Comparison of ENCODE assay signal across 7 mouse cellular contexts in the genomic region with DNA sequence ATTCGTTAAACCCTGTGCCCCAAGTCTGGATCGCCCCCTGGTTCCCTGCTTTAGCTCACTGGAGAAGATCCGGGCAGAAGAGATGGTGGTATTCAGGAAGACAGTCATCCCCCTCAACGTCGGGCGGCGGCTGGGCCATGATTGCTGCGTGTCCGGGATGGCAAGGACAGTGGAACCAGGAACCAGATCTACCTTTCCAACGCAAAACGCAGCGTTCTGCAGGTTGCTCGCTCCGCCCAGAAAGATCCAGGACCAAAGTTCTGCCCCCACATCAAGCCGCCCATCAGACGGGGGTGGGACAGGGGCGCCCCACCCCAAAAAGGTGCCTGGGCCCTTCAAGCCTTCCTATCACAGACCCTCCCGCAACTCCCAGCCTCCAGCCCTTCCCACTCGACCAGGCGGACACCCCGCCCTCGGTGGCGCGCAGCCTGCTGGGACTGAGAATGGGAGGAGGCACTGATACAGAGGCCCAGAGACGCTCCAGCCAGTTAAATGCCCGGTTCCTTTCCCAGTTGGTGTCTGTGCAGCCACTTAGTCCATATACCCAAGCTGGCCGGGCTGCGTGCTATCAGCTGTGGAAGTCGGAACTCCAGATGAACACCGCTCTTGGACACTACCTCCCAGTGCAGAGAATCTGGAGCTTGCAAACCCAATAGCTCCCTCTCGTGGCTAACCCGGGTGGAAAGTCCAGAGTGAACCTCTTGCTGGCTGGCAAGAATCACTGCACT. TPM values are rescaled to one million over a fixed set of nuclear protein-coding genes. Genes with fewer than 3 reads are reported as not detected.
A peak's percentile ranks its signal among the peaks of the same experiment; 100 is the strongest.
DNase-seq lines count a peak whose midpoint lies in the region; ATAC-seq lines count a peak whose summit lies in the region.

A gene (minus strand): TSS at position 433 of the 728 bp plus-strand sequence.

- 0 out of 2 replicates have a peak, but pooled peaks cover 10% of the 10 kb centered on the region for H3K4me1 ChIP-seq in intestine, embryonic 15.5 days (replicated peaks)
- peaks cover 25% of the 10 kb centered on the region for H3K4me1 ChIP-seq in midbrain, embryonic 10.5 days

- intact Hi-C loops in gastrocnemius, postnatal 36 days (cut with DNase I): loop anchor here (1.0 to 5.0 kb wide), 3 partner anchors 50 to 198 kb away; no protein-coding TSS in a partner anchor
- intact Hi-C loops in left cerebral cortex, postnatal 25 days (cut with DNase I): loop anchor here (1.0 to 10.0 kb wide), 4 partner anchors 49 to 195 kb away; no protein-coding TSS in a partner anchor

- peak within 1 kb of the TSS; percentile 57 for H3K9ac ChIP-seq in intestine, embryonic 15.5 days

- no peaks in the 10 kb centered on the region for H3K27me3 ChIP-seq in intestine, embryonic 15.5 days (replicated peaks)
- no peaks in the 10 kb centered on the region for H3K27me3 ChIP-seq in midbrain, embryonic 10.5 days (ENCODE audit: low read depth, poor library complexity, severe bottlenecking)

- peaks cover 4% of the 10 kb centered on the region; the same call in 1 of the 2 replicates for H3K36me3 ChIP-seq in intestine, embryonic 15.5 days
- H3K36me3 ChIP-seq in midbrain, embryonic 10.5 days: peaks cover 33% of the 10 kb centered on the region

- peak within 1 kb of the TSS; percentile 77 for H3K4me2 ChIP-seq in intestine, embryonic 15.5 days (replicated peaks)

- ATAC-seq in intestine, embryonic 15.5 days: peak; percentile 97

- peak within 1 kb of the TSS; percentile 91 for H3K27ac ChIP-seq in intestine, embryonic 15.5 days
- H3K27ac ChIP-seq in midbrain, embryonic 10.5 days (replicated peaks): peak within 1 kb of the TSS; percentile 78

- no peaks in the 10 kb centered on the region for H3K9me3 ChIP-seq in intestine, embryonic 15.5 days
- no peaks in the 10 kb centered on the region for H3K9me3 ChIP-seq in midbrain, embryonic 10.5 days (replicated peaks)

- WGBS in intestine, embryonic 15.5 days: 2% methylated on average over 32 of the region's 32 CpGs
- 1% methylated on average over 32 of the region's 32 CpGs for WGBS in midbrain, embryonic 10.5 days

- peak; percentile 96 for DNase-seq in adrenal gland, adult 2 months
- DNase-seq in embryo, embryonic 11.5 days (ENCODE audit: low read depth, low spot score): peak; percentile 88
- peak; percentile 82 to 83 for DNase-seq in gastrocnemius, postnatal 36 days
- DNase-seq in left cerebral cortex, postnatal 25 days (ENCODE audit: low spot score in 2 of 2): peak; percentile 84 to 94
- DNase-seq in midbrain, embryonic 10.5 days (ENCODE audit: low spot score): peak; percentile 88
- peak; percentile 86 for DNase-seq in right cerebral cortex, postnatal 4 days

- H3K4me3 ChIP-seq in intestine, embryonic 15.5 days (replicated peaks): peak within 1 kb of the TSS; percentile 45
- peak within 1 kb of the TSS; percentile 61 for H3K4me3 ChIP-seq in midbrain, embryonic 10.5 days

RNA-seq across cellular contexts. Expression of the gene that starts here (rescaled TPM):
- total RNA-seq in adrenal gland, adult 2 months (2021): 10 to 100 TPM; 24.2 to 25.2 TPM
- polyA plus RNA-seq in adrenal gland, adult 2 months (2012; rRNA removed): 8.5 and 10.2 TPM in 2 replicates
- 1 to 10 TPM; 2.3 to 2.8 TPM for total RNA-seq in gastrocnemius, postnatal 36 days (2021)
- 39.4 and 42.7 TPM in 2 replicates for polyA plus RNA-seq in intestine, embryonic 15.5 days (2015; fragmentation: Nextera tagmentation; extraction: Ambion mirVana)
- 10 to 100 TPM; 26.4 to 27.9 TPM for total RNA-seq in left cerebral cortex, postnatal 25 days (2021)
- 27.8 and 28.2 TPM in 2 replicates for polyA plus RNA-seq in midbrain, embryonic 10.5 days (2016; fragmentation: Nextera tagmentation; extraction: Ambion mirVana)

Comparison
In these comparisons a context has a peak if more than half of its experiments do, and no peak if none do; other contexts are left out.
1. Peak in every context shown above with its lines: DNase-seq, ATAC-seq, H3K4me3 ChIP-seq and H3K27ac ChIP-seq.
2. RNA of the gene that starts here (total RNA-seq): 26.4 to 27.9 TPM in left cerebral cortex, postnatal 25 days and 24.2 to 25.2 TPM in adrenal gland, adult 2 months; 2.3 to 2.8 TPM in gastrocnemius, postnatal 36 days; every median in the first group is over 4 times any median in the second.